Mouse (Mus musculus) olfactory bulb, adult 2 months (tissue): ENCODE results near the gene Dok5.

Source experiments
- CTCF ChIP-seq: fragments of 200-500 bp; IDR thresholded peaks from 2 replicates; pipeline ENCODE4 v1.5.1; 2012; ENCODE audit warnings: low read depth, mild to moderate bottlenecking, low read length, moderate library complexity; ENCODE audit not compliant: insufficient read depth
- POLR2A ChIP-seq: fragments of 200-500 bp; IDR thresholded peaks from 2 replicates; pipeline ENCODE4 v1.6.1; 2012; ENCODE audit warnings: mild to moderate bottlenecking, low read depth, low read length, moderate library complexity; ENCODE audit not compliant: insufficient read depth

DNA sequence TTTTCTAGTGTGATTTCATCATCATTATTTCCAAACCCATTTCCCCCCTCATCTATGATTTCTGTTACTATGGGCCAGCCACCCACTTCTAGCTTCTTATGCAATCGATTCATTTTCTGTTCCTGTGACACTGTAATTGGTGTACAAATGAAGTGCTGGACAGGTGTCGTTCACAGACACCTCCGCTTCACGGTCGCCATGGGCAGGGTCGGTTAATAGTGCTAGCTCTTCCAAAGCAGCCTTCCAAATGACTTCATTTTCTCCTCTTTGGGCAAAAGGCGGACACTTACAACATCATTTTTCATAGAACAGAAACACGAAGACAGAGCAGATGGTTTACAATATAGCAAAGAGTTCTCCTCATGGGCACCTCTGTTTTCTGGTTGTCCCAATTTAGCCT lies 1.5 kb upstream of the Dok5 start:
- no peak for TF ChIP-seq POLR2A
- no peak for TF ChIP-seq CTCF
